Mouse (Mus musculus) thymus, adult 2 months (tissue): ENCODE measurements around the gene Gspt1. TPM values are rescaled to one million over a fixed set of nuclear protein-coding genes. Genes with fewer than 3 reads are reported as not detected.

Experiments
- DNase-seq: peaks from one replicate; pipeline ENCODE4 v3.0.0; 2021
- H3K27ac ChIP-seq: fragments of 200-500 bp; 2 replicates; pipeline ENCODE4 v1.5.1; 2012; ENCODE audit warnings: low read length, control low read depth; ENCODE audit not compliant: control insufficient read depth, insufficient read depth
- H3K27me3 ChIP-seq: fragments of 200-500 bp; 2 replicates; pipeline ENCODE4 v1.6.1; 2012; ENCODE audit warnings: mild to moderate bottlenecking, low read length, moderate library complexity, mixed read lengths; ENCODE audit not compliant: control insufficient read depth, insufficient read depth
- H3K36me3 ChIP-seq: fragments of 200-500 bp; 2 replicates; pipeline ENCODE4 v1.6.1; 2012; ENCODE audit warnings: mild to moderate bottlenecking, low read length, moderate library complexity; ENCODE audit not compliant: control insufficient read depth, insufficient read depth
- H3K4me1 ChIP-seq: fragments of 200-500 bp; replicated peaks from 2 replicates; pipeline ENCODE4 v1.6.1; 2012; ENCODE audit warnings: low read length; ENCODE audit not compliant: control insufficient read depth, insufficient read depth
- H3K4me3 ChIP-seq: fragments of 200-500 bp; 2 replicates; pipeline ENCODE4 v1.5.1; 2012; ENCODE audit warnings: mild to moderate bottlenecking, low read length, control low read depth, moderate library complexity; ENCODE audit not compliant: control insufficient read depth, insufficient read depth
- CTCF ChIP-seq: fragments of 200-500 bp; IDR thresholded peaks from 2 replicates; pipeline ENCODE4 v1.5.1; 2012; ENCODE audit warnings: mild to moderate bottlenecking, control low read depth, low read length, moderate library complexity, borderline replicate concordance; ENCODE audit not compliant: control insufficient read depth, poor library complexity, insufficient read depth; ENCODE audit errors: extremely low read depth
- POLR2A ChIP-seq: fragments of 200-500 bp; IDR thresholded peaks from 2 replicates; pipeline ENCODE4 v1.6.1; 2012; ENCODE audit warnings: mild to moderate bottlenecking, low read length, control low read depth, moderate library complexity; ENCODE audit not compliant: control insufficient read depth, poor library complexity, insufficient read depth; ENCODE audit errors: extremely low read depth
- WGBS: fragments of 180-500 bp; shearing (Covaris S2); methylation state at CpG from one replicate; pipeline ENCODE4 v1.1.7; 2018; 5-methylcytosine and 5-hydroxymethylcytosine counted together
- polyA plus RNA-seq: library from polyadenylated mRNA; depleted of rRNA; stranded (reverse); fragments of >200 nt; gene quantifications from 2 replicates; pipeline ENCODE4 v1.2.3, GENCODE M21; 2012; rRNA removed

Gene Gspt1
- polyA plus RNA-seq, 1 experiment, result 47.5 TPM

DNA sequence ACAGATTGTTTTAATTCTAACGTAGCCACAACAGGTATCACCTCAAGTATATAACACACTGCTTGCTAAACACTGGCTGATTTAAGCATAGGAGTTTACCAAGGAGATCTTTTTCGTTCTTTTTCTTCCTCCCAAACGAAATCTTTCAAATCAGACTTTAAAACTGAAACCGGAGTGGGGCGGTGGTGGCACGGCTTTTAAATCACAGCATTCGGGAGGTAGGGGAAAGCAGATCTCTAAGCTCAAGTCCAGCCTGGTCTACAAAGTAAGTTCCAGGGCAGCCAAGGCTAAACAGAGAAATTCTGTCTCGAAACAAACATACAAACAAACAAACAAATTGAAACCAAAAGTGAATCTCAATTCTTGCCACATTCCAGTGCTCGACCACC, 79.0 kb downstream of the Gspt1 start:
- Histone ChIP-seq H3K4me3 (peak overlapping the region; percentile 70), H3K4me1 (peaks cover 12% of the 10 kb centered on the region), H3K36me3 (no peaks in the 10 kb centered on the region), H3K27ac (peak overlapping the region; percentile 36), H3K27me3 (no peaks in the 10 kb centered on the region)
- DNase-seq, result peak; percentile 8
- under 1% methylated on average over 9 of the region's 9 CpGs for WGBS
- TF ChIP-seq POLR2A, result no peak
- no peak for TF ChIP-seq CTCF

DNA sequence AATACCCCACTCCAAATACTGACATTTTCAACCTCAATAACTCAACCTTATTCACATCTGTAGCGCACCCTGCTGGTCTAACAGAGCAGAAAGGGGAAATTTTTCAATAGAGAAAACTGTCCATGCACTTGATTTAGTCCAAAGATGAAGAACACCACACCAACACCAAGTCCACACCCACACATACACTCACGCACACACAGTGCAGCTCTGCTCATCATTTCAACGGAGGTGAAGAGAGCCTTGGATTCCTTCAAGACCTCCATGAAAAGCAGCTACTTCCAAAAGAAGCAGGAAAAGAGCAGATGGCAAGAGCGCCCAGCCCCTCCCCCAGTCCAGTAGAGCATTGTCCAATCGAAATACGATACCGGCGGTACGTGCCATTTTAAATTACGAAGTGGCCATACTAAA, 79.4 kb downstream of the Gspt1 start:
- H3K4me1 ChIP-seq, result peaks cover 12% of the 10 kb centered on the region
- no peak overlapping the region for H3K27ac ChIP-seq
- H3K27me3 ChIP-seq, result no peaks in the 10 kb centered on the region
- DNase-seq, result peak; percentile 61
- no peak for TF ChIP-seq POLR2A
- no peak for TF ChIP-seq CTCF
- no peaks in the 10 kb centered on the region for H3K36me3 ChIP-seq
- WGBS, result 4% methylated on average over 10 of the region's 10 CpGs
- peak overlapping the region; percentile 18 for H3K4me3 ChIP-seq

DNA sequence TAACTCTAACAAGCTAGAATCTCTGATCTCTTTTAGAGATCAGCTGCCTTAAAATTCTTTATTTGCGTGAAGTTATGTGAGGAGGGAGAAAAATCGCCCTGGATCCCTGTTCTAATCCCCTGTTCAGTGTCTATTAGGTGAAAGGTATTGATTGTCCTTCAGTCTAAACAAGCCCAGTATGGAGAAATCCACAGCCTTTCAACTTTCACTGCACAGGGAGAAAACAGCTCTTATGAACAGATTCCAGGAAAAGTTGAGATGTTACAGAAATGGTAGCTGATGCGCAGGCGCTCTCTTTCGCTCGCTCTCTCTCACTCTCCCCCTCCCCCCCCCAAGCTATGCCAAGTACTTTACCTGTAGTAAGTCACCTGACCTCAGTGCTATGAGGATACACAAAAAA, 82.4 kb downstream of the Gspt1 start:
- H3K27ac ChIP-seq, result no peak overlapping the region
- H3K36me3 ChIP-seq, result no peaks in the 10 kb centered on the region
- peaks cover 6% of the 10 kb centered on the region for H3K4me1 ChIP-seq
- TF ChIP-seq POLR2A, result no peak
- no peak for TF ChIP-seq CTCF
- no peak for DNase-seq
- no peaks in the 10 kb centered on the region for H3K27me3 ChIP-seq
- WGBS, result 92% methylated on average over 6 of the region's 6 CpGs
- H3K4me3 ChIP-seq, result no peak overlapping the region

Other genes with a start within 250 kb of the Gspt1 start
- 78.6 and 85.4 TPM in 2 replicates for gene Snn, start 193.4 kb downstream of the Gspt1 start, polyA plus RNA-seq
- gene Litaf, start 188.2 kb downstream of the Gspt1 start, polyA plus RNA-seq, result 107 TPM in 2 replicates
- 34.5 and 35.1 TPM in 2 replicates for gene Txndc11, start 119.7 kb downstream of the Gspt1 start, polyA plus RNA-seq
- 114 and 116 TPM in 2 replicates for gene Zc3h7a, start 77.9 kb downstream of the Gspt1 start, polyA plus RNA-seq
- gene Rsl1d1, start 51.0 kb downstream of the Gspt1 start, polyA plus RNA-seq, result 10.7 and 12.0 TPM in 2 replicates
- gene Tnfrsf17, start 59.5 kb upstream of the Gspt1 start, polyA plus RNA-seq, result 1.2 and 2.7 TPM in 2 replicates
- 15.0 and 16.9 TPM in 2 replicates for gene Snx29, start 68.6 kb upstream of the Gspt1 start, polyA plus RNA-seq